Mouse (Mus musculus) liver, embryonic 14.5 days (tissue): ENCODE data around the gene Git1. TPM values are rescaled to one million over a fixed set of nuclear protein-coding genes. Genes with fewer than 3 reads are reported as not detected.

Source experiments
- ATAC-seq: fragments of 200-750 bp; cut with Nextera tagmentation; 2 replicates; pipeline ENCODE4 v1.8.0; 2017; ENCODE audit warnings: moderate number of reproducible peaks, mild to moderate bottlenecking, moderate library complexity; ENCODE audit not compliant: insufficient read depth
- DNase-seq, 3 experiments: peaks; one replicate each; pipeline ENCODE4 v3.0.0-alpha.2; 2012 to 2013; ENCODE audit warnings: low read depth in 3 of 3, low spot score in 3 of 3
- H3K27ac ChIP-seq: fragments of 300-500 bp; sonication (generic); 2 replicates; pipeline ENCODE4 v1.5.1; 2014; ENCODE audit warnings: moderate library complexity, mild to moderate bottlenecking, control low read depth, inconsistent platforms
- H3K27me3 ChIP-seq: fragments of 300-500 bp; sonication (generic); 2 replicates; pipeline ENCODE4 v1.6.1; 2014; ENCODE audit warnings: mild to moderate bottlenecking, low read length, moderate library complexity; ENCODE audit not compliant: control insufficient read depth, insufficient read depth
- H3K36me3 ChIP-seq: fragments of 300-500 bp; sonication (generic); replicated peaks from 2 replicates; pipeline ENCODE4 v1.6.1; 2014; ENCODE audit warnings: low read depth; ENCODE audit not compliant: control insufficient read depth, insufficient read depth
- H3K4me1 ChIP-seq, 2 experiments: fragments of 200-500 bp in 1 of 2; fragments of 300-500 bp in 1 of 2; sonication (generic) in 1 of 2; replicated peaks; 2 replicates each; pipeline ENCODE4 v1.6.1; 2012 to 2014; ENCODE audit warnings: antibody characterized with exemption in 1 of 2, inconsistent platforms in 1 of 2, low read length in 1 of 2; ENCODE audit not compliant: control insufficient read depth in 2 of 2, insufficient read depth in 2 of 2
- H3K4me2 ChIP-seq: fragments of 300-500 bp; sonication (generic); 2 replicates; pipeline ENCODE4 v1.6.1; 2014; ENCODE audit warnings: low read depth, mild to moderate bottlenecking, control low read depth, moderate library complexity
- H3K4me3 ChIP-seq, 2 experiments: fragments of 200-500 bp in 1 of 2; fragments of 300-500 bp in 1 of 2; sonication (generic) in 1 of 2; 2 replicates each; pipeline ENCODE4 v1.5.1; 2012 to 2014; ENCODE audit warnings: low read depth in 2 of 2, low read length in 2 of 2, mild to moderate bottlenecking in 2 of 2, control low read depth in 1 of 2, inconsistent platforms in 1 of 2, moderate library complexity in 1 of 2; ENCODE audit not compliant: insufficient read depth in 1 of 2
- H3K9ac ChIP-seq: fragments of 300-500 bp; sonication (generic); replicated peaks from 2 replicates; pipeline ENCODE4 v1.6.1; 2014; ENCODE audit warnings: mild to moderate bottlenecking, control low read depth, moderate library complexity
- H3K9me3 ChIP-seq: fragments of 300-500 bp; sonication (generic); 2 replicates; pipeline ENCODE4 v1.6.1; 2016; ENCODE audit warnings: low read length, mixed read lengths; ENCODE audit not compliant: control insufficient read depth
- CTCF ChIP-seq: IDR thresholded peaks from 2 replicates; pipeline ENCODE4 v1.5.1; 2016; ENCODE audit warnings: antibody characterized with exemption, low read depth, control low read depth
- EP300 ChIP-seq: IDR thresholded peaks from 2 replicates; pipeline ENCODE4 v1.6.1; 2016; ENCODE audit warnings: antibody characterized with exemption, low read depth
- WGBS: fragments of 180-500 bp; shearing (Covaris S2); extraction: QIAGEN DNeasy Blood & Tissue Kit; methylation state at CpG from one replicate; pipeline ENCODE4 v1.1.7; 2014; ENCODE audit not compliant: insufficient replicate concordance; 5-methylcytosine and 5-hydroxymethylcytosine counted together
- polyA plus RNA-seq, 2 experiments: library from polyadenylated mRNA; depleted of rRNA in 1 of 2; stranded (reverse) in 1 of 2; unstranded in 1 of 2; fragments of >200 nt; fragmentation: Nextera tagmentation in 1 of 2; extraction: Ambion mirVana in 1 of 2; gene quantifications; 2 replicates each; pipeline versions ENCODE4 v1.2.1 to v1.2.3; 2012 to 2014

Git1 gene
- polyA plus RNA-seq, 2 experiments, result 2.2 to 6.3 TPM

DNA sequence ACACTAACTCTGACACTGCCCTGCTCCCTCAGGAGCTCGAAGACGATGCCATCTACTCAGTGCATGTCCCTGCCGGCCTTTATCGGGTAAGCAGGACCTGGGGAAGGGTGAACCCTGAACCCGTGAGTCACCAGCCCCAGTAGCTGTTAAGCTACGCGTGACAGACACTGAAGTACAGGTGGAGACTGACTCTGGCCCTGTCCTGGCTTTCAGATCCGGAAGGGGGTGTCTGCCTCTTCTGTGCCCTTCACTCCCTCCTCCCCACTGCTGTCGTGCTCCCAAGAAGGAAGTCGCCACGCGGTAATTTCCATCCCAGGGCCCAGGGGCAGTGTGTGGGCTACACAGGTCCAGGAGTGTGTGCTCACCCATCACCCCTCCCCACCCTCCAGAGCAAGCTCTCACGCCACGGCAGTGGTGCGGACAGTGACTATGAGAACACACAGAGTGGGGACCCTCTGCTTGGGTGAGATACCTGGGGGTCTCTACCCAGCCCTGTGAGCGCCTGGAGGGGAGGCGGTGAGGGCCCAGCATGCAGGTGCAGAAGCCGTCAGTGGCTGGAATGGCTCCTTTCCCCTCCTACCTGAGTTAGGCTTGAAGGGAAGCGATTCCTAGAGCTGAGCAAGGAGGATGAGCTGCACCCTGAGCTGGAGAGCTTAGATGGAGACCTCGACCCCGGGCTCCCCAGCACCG is 12.1 kb downstream of the Git1 start:
- no peak overlapping the region for H3K4me3 ChIP-seq
- no peaks in the 10 kb centered on the region for H3K27me3 ChIP-seq
- H3K36me3 ChIP-seq, result no peaks in the 10 kb centered on the region; the same call in 1 of the 2 replicates
- H3K4me2 ChIP-seq, result no peak overlapping the region
- no peak overlapping the region for H3K9ac ChIP-seq
- ATAC-seq (no peak), DNase-seq (no peak)
- H3K9me3 ChIP-seq, result no peaks in the 10 kb centered on the region
- WGBS, result 82% methylated on average over 22 of the region's 22 CpGs
- H3K4me1 ChIP-seq, result no peaks in the 10 kb centered on the region; a peak in 2 of 4 replicates
- TF ChIP-seq EP300, result no peak
- no peak for TF ChIP-seq CTCF
- H3K27ac ChIP-seq, result no peak overlapping the region

DNA sequence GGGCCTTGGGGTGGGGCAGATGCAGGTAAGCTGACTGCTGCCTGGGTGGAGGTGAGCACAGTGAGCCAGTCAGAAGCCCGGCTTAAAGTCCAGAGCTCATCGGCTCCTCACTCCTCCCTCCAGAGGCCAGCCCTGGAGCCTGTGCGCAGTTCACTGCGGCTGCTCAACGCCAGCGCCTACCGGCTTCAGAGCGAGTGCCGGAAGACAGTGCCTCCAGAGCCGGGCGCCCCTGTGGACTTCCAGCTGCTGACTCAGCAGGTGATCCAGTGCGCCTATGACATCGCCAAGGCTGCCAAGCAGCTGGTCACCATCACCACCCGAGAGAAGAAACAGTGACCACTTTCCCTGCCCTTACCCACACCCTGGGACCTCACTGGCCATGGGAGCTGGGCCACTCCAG is 12.9 kb downstream of the Git1 start:
- TF ChIP-seq CTCF (no peak), EP300 (no peak)
- Histone ChIP-seq H3K9me3 (no peaks in the 10 kb centered on the region), H3K4me3 (no peak overlapping the region), H3K4me2 (no peak overlapping the region), H3K27me3 (no peaks in the 10 kb centered on the region), H3K9ac (no peak overlapping the region), H3K27ac (no peak overlapping the region), H3K4me1 (no peaks in the 10 kb centered on the region; a peak in 2 of 4 replicates), H3K36me3 (no peaks in the 10 kb centered on the region; the same call in 1 of the 2 replicates)
- DNase-seq (no peak), ATAC-seq (no peak)
- 86% methylated on average over 14 of the region's 14 CpGs for WGBS

DNA sequence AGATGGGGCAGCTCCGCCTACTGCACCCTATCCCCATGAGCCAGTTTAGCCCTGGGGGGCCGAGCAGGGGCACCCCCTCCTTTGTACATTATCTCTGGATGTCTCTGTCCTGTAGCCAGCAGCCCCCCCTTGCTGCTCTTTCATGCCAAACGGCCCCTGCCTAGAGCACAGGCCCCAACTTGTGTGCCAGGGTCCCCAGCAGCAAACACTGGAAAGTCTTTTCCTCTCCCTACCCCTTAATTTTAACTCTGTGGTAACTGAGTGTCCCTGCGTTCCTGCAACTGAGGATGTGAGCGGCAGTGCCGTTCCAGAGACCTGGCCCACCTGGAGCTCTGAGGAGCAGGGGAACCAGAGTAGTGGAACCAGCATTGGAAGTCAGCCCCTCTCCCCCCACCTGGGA is 13.6 kb downstream of the Git1 start:
- Histone ChIP-seq H3K9me3 (no peaks in the 10 kb centered on the region), H3K4me3 (no peak overlapping the region), H3K27me3 (no peaks in the 10 kb centered on the region), H3K4me1 (no peaks in the 10 kb centered on the region; a peak in 2 of 4 replicates), H3K9ac (no peak overlapping the region), H3K27ac (no peak overlapping the region), H3K4me2 (no peak overlapping the region), H3K36me3 (no peaks in the 10 kb centered on the region; the same call in 1 of the 2 replicates)
- TF ChIP-seq EP300 (no peak), CTCF (no peak)
- ATAC-seq (no peak), DNase-seq (no peak)
- WGBS, result 76% methylated on average over 6 of the region's 6 CpGs

DNA sequence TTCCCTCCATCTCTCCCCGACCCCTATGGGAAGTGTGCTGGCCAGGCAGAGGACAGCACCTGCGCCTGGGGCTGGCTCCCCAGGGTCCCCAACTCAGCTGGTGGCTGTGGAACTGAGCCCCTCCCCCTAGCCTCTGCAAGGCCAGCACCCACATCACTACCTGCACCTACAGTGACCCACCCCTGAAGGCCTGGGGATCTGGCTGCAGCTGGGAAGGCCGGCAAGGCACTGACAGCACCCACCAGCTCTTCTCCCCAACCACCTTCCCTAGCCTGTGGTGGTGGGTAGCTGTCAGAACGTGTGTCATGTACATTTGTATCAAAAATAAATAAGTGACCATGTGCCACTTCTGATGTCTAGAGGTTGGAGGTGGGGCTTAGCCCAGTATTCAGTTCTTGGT is 14.1 kb downstream of the Git1 start:
- no peaks in the 10 kb centered on the region for H3K27me3 ChIP-seq
- H3K9me3 ChIP-seq, result no peaks in the 10 kb centered on the region
- ATAC-seq (no peak), DNase-seq (no peak)
- peaks cover under 1 to 3% of the 10 kb centered on the region in 2 experiments for H3K4me1 ChIP-seq
- H3K36me3 ChIP-seq, result no peaks in the 10 kb centered on the region; the same call in 1 of the 2 replicates
- no peak overlapping the region for H3K27ac ChIP-seq
- no peak for TF ChIP-seq EP300
- TF ChIP-seq CTCF, result no peak
- no peak overlapping the region for H3K4me3 ChIP-seq
- WGBS, result 69% methylated on average over 4 of the region's 4 CpGs
- H3K4me2 ChIP-seq, result no peak overlapping the region
- H3K9ac ChIP-seq, result no peak overlapping the region

DNA sequence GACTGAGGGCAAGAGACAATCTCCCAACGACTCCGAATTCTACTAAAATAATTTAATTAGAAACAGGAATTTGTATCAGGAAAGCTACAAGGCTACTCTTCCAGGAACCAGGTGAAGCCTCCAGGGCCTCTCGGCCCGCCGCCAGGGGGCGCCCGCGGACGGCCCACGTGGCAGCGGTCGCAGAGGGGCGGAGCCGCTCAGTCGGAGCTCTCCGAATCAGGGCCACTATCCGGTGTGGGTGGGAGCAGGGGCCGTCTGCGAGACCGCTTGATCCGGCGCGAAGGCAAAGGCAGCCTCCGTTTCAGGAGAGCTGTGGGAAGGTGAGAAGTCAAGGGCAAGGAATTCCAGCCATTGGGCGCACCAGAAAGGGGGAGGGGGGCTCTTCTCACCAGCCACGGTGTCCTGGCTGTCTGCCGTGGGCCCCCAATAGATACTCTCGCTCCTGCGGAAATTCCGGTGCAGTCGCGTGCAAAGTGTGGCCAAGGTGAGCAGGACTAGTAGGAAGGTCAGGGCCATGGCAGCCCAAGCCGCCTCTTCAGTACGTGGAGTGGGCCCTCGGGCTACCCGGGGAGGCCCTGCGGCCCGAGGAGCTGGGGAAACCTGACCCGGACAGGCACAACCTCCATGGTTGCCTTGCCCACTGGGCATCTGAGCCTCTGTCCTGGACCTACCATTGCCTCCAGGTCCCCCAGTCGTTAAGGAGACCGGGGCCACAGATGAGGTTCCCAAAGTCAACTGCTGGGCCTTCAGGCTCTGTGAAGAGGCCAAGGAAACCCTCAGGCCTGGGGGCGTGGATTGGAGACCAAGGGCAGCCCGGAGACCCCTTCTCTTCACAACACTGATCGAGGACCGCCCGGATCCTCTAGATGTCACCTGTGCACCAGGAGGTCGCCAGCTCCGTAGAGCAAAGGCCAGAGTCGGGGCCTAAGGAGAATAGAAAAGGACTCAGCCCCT is 15.0 kb downstream of the Git1 start:
- ATAC-seq (peak; percentile 50; the same call in 1 of the 2 replicates), DNase-seq (peak; percentile 61 to 62 (median 61))
- no peaks in the 10 kb centered on the region for H3K9me3 ChIP-seq
- H3K36me3 ChIP-seq, result no peaks in the 10 kb centered on the region
- peak overlapping the region; percentile 18 to 34; a peak in 3 of 4 replicates for H3K4me3 ChIP-seq
- peak overlapping the region; percentile 68 for H3K4me2 ChIP-seq
- no peak overlapping the region for H3K9ac ChIP-seq
- 24% methylated on average over 49 of the region's 49 CpGs for WGBS
- peak; percentile 85 for TF ChIP-seq CTCF
- no peak for TF ChIP-seq EP300
- no peaks in the 10 kb centered on the region for H3K27me3 ChIP-seq
- peaks cover 3 to 6% of the 10 kb centered on the region in 2 experiments for H3K4me1 ChIP-seq
- H3K27ac ChIP-seq, result no peak overlapping the region
